Mouse (Mus musculus): Measurements from ENCODE around the gene Arid1b.

- TF ChIP-seq POLR2A (IDR thresholded peaks at IDR 0.05; ENCODE audit: insufficient read depth, low read depth, low read length): no peak
- TF ChIP-seq EP300 (IDR thresholded peaks at IDR 0.05; ENCODE audit: insufficient read depth, low read depth, low read length): no peak
Measured at GRCm38 (mm10) chr17:4993497-4993839, 664 bp upstream of the Arid1b start.

Measured in heart, adult 2 months (tissue).